ENCODE assay signal across 10 mouse cellular contexts in genomic region chr2:179698196-179698985, GRCm38 (mm10).
DNase-seq lines count a peak whose midpoint lies in the region; ATAC-seq and TF ChIP-seq lines count a peak whose summit lies in the region.
"Had no signal": no experiment of that assay in that cellular context is flagged by ENCODE, and none has a peak within 500 bp of the region (broad histone marks: within the 10 kb centered on the region; RNA-seq: fewer than 3 reads in every experiment).

No protein-coding gene starts in this region.

- no peak for TF ChIP-seq POLR2A in limb, embryonic 14.5 days (IDR thresholded peaks at IDR 0.05; ENCODE audit: borderline replicate concordance, extremely low read depth, insufficient read depth, insufficient read length)

- no peaks in the 10 kb centered on the region for H3K36me3 ChIP-seq in lung, embryonic 14.5 days (ENCODE audit: insufficient read depth)
- no peaks in the 10 kb centered on the region for H3K36me3 ChIP-seq in limb, embryonic 14.5 days (ENCODE audit: control insufficient read depth, insufficient read depth, low read length)
- H3K36me3 ChIP-seq: embryonic facial prominence, embryonic 15.5 days; heart, embryonic 12.5 days had no signal

- no peak overlapping the region for H3K27ac ChIP-seq in lung, embryonic 14.5 days (ENCODE audit: low read depth)
- H3K27ac ChIP-seq in limb, embryonic 14.5 days (replicated peaks; ENCODE audit: low read depth, low read length): no peak overlapping the region
- H3K27ac ChIP-seq: embryonic facial prominence, embryonic 15.5 days had no signal

- H3K4me2 ChIP-seq in lung, embryonic 14.5 days: no peak overlapping the region
- no peak overlapping the region for H3K4me2 ChIP-seq in limb, embryonic 14.5 days (replicated peaks; ENCODE audit: low read depth, low read length, severe bottlenecking)
- H3K4me2 ChIP-seq: embryonic facial prominence, embryonic 15.5 days; heart, embryonic 12.5 days had no signal

- no peaks in the 10 kb centered on the region for H3K9me3 ChIP-seq in lung, embryonic 14.5 days (ENCODE audit: low read depth, low read length)
- H3K9me3 ChIP-seq in limb, embryonic 14.5 days (ENCODE audit: control insufficient read depth, low read length): no peaks in the 10 kb centered on the region
- H3K9me3 ChIP-seq: embryonic facial prominence, embryonic 15.5 days; heart, embryonic 12.5 days had no signal

- ATAC-seq in lung, embryonic 14.5 days (ENCODE audit: insufficient read depth): no peak
- no peak for ATAC-seq in limb, embryonic 14.5 days (ENCODE audit: low FRiP score, low read depth)

- H3K4me1 ChIP-seq in lung, embryonic 14.5 days (ENCODE audit: insufficient read depth): no peaks in the 10 kb centered on the region
- H3K4me1 ChIP-seq in limb, embryonic 14.5 days (ENCODE audit: control insufficient read depth, insufficient read depth, low read length): peaks cover 4% of the 10 kb centered on the region; the same call in 1 of the 2 replicates
- H3K4me1 ChIP-seq: embryonic facial prominence, embryonic 15.5 days; heart, embryonic 12.5 days had no signal

- peak; percentile 11 to 34 for DNase-seq in adrenal gland, postnatal 36 days
- no peak for DNase-seq in adrenal gland, adult 18-20 months (ENCODE audit: low spot score in 2 of 2)
- peak; percentile 82 for DNase-seq in lung, embryonic 14.5 days
- no peak for DNase-seq in lung, postnatal 25 days (ENCODE audit: low spot score)
- peak; percentile 76 to 83 for DNase-seq in cerebellum, postnatal 14 days
- DNase-seq in limb, embryonic 14.5 days (ENCODE audit: low spot score): peak; percentile 52
- no peak for DNase-seq in thymus, postnatal 4 days
- no peak for DNase-seq in frontal cortex, postnatal 36 days (ENCODE audit: low spot score in 2 of 2)

- no peak for TF ChIP-seq CTCF in lung, embryonic 14.5 days (IDR thresholded peaks at IDR 0.05; ENCODE audit: low read depth)

- 33% methylated on average over 12 of the region's 12 CpGs for WGBS in lung, embryonic 14.5 days
- 42% methylated on average over 12 of the region's 12 CpGs for WGBS in limb, embryonic 14.5 days

- no peak overlapping the region for H3K9ac ChIP-seq in lung, embryonic 14.5 days
- no peak overlapping the region for H3K9ac ChIP-seq in limb, embryonic 14.5 days (ENCODE audit: low read depth, low read length, severe bottlenecking)
- H3K9ac ChIP-seq: embryonic facial prominence, embryonic 15.5 days; heart, embryonic 12.5 days had no signal

- H3K4me3 ChIP-seq in lung, embryonic 14.5 days (ENCODE audit: low read depth, low read length): no peak overlapping the region
- H3K4me3 ChIP-seq in limb, embryonic 14.5 days (replicated peaks; ENCODE audit: low read length): no peak overlapping the region
- H3K4me3 ChIP-seq: embryonic facial prominence, embryonic 15.5 days; heart, embryonic 12.5 days had no signal

- H3K27me3 ChIP-seq in lung, embryonic 14.5 days (ENCODE audit: insufficient read depth, low read length): no peaks in the 10 kb centered on the region
- no peaks in the 10 kb centered on the region for H3K27me3 ChIP-seq in limb, embryonic 14.5 days (ENCODE audit: control insufficient read depth, insufficient read depth, low read length)

Comparison
In these comparisons a context has a peak if more than half of its experiments do, and no peak if none do; other contexts are left out.
1. DNase-seq: peak in adrenal gland, postnatal 36 days (2 of 2), lung, embryonic 14.5 days (single experiment), cerebellum, postnatal 14 days (2 of 2) and limb, embryonic 14.5 days (single experiment); none in adrenal gland, adult 18-20 months (0 of 2), lung, postnatal 25 days (single experiment), thymus, postnatal 4 days (single experiment) and frontal cortex, postnatal 36 days (0 of 2).